Mouse (Mus musculus) forebrain, embryonic 10.5 days (tissue): ENCODE data around the gene Fam114a2. TPM values are rescaled to one million over a fixed set of nuclear protein-coding genes. Genes with fewer than 3 reads are reported as not detected.
"Not testable (repeated sequence)": the region's sequence is repeated elsewhere in the genome, so short reads cannot be mapped to it uniquely, and the experiment has no call there.

Experiments used
- DNase-seq: peaks from one replicate; pipeline ENCODE4 v3.0.0-alpha.2; 2017; ENCODE audit warnings: low spot score; ENCODE audit errors: extremely low spot score
- H3K27ac ChIP-seq: fragments of 300-500 bp; sonication (generic); 2 replicates; pipeline ENCODE4 v1.5.1; 2016; ENCODE audit warnings: mild to moderate bottlenecking
- H3K27me3 ChIP-seq: fragments of 300-500 bp; sonication (generic); 2 replicates; pipeline ENCODE4 v1.6.1; 2016; ENCODE audit warnings: mild to moderate bottlenecking; ENCODE audit not compliant: poor library complexity, severe bottlenecking
- H3K36me3 ChIP-seq: fragments of 300-500 bp; sonication (generic); replicated peaks from 2 replicates; pipeline ENCODE4 v1.6.1; 2016; ENCODE audit warnings: mild to moderate bottlenecking, moderate library complexity
- H3K4me1 ChIP-seq: fragments of 300-500 bp; sonication (generic); 2 replicates; pipeline ENCODE4 v1.6.1; 2016
- H3K4me3 ChIP-seq: fragments of 300-500 bp; sonication (generic); 2 replicates; pipeline ENCODE4 v1.5.1; 2016; ENCODE audit warnings: mild to moderate bottlenecking, moderate library complexity
- H3K9me3 ChIP-seq: fragments of 300-500 bp; sonication (generic); 2 replicates; pipeline ENCODE4 v1.6.1; 2016; ENCODE audit warnings: mild to moderate bottlenecking, moderate library complexity
- WGBS: fragments of 180-500 bp; shearing (Covaris S2); methylation state at CpG from one replicate; pipeline ENCODE4 v1.1.7; 2016; 5-methylcytosine and 5-hydroxymethylcytosine counted together
- polyA plus RNA-seq: library from polyadenylated mRNA; unstranded; fragments of >200 nt; fragmentation: Nextera tagmentation; extraction: Ambion mirVana; gene quantifications from 2 replicates; pipeline ENCODE4 v1.2.1, GENCODE M21; 2016

Fam114a2 gene
- polyA plus RNA-seq: 64.5 and 65.6 TPM in 2 replicates

DNA sequence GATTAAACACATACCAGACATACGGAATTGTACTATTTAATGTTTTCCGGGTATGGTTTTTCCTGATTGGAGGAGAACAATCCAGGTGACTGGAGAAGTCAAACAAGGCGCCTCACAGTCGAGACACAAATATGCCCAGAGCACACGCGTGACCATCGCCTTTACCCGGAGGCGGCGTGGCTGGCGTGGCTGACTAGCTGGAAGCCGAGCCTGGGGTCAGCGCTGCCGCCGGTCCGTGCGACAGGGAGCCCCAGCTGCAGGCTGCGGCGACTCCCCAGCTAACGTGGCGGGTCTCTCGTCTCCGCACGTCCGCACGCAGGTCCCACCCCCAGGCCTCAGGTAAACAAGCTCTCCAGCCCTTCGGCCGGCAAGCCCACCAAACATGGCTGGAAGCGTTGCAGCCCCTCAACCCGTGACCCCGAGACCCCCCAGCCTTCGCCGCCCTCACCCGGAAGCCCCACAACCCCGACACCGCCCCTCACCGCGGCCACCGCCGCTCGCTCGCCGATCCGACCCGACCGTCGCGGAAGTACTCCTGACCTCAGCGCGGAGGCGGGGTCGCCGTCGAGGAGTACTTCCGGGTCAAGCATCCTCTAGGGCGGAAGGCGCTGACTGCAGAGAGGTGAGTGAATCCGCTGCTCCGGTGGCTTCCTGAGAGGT lies at the start of gene Fam114a2, which contains the start of gene Mfap3:
Gene Fam114a2, minus strand, starts transcription at position 527 of the 660 bp plus-strand sequence.
Gene Mfap3, plus strand, starts transcription at position 574 of the 660 bp plus-strand sequence.
- no peaks in the 10 kb centered on the region for H3K27me3 ChIP-seq
- under 1% methylated on average over 59 of the region's 59 CpGs for WGBS
- peak within 1 kb of the TSS; percentile 73 for H3K4me3 ChIP-seq
- peak within 1 kb of the TSS; percentile 93 for H3K27ac ChIP-seq
- DNase-seq: peak; percentile 93
- peaks cover 28% of the 10 kb centered on the region for H3K36me3 ChIP-seq
- no peaks in the 10 kb centered on the region for H3K9me3 ChIP-seq
- H3K4me1 ChIP-seq: peaks cover 20% of the 10 kb centered on the region

DNA sequence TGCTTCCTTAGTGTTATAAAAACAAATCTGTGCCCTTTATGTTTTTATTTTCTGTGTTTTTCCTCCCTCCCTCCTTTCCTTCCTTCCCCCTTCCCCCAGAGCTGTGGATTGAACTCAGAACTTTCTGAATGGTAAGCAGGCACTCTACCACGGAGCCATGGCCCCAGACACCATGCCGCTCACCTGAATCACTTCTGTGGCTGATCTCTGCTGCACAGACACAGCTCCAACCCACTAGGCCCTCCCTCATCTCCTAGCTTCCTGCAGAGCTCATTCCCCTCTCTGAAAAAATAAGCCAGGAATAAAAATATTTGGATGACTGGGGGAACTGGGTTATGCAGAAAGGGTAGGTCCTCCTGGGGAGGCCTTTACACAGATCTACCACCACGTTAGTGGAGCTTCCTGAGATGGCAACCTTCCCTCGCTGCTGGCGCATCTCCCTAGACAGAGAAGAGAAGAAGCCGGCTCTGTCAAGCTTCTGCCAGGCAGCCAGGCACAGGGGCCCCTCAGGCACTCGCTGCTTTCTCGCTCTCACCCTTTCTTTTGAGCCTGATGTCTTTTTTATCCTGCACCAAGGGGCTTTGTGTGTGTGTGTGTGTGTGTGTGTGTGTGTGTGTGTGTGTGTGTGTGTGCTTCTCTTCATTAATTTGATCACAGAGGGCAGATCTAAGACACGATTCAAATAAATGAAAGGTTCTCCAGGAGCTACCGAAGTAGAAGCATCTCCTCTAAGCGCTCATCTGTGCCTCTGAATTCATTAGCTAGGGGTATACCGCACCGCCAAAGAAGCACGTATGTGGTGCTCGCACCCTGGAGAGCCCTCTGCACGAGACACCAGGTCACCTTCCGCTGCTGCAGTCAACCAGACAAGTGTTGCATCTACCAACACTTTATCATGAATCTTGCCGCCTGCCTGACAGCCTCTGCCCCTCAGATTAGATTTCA lies 47.9 kb upstream of the Fam114a2 start:
- Histone ChIP-seq H3K27ac (peak overlapping the region; percentile 69), H3K36me3 (no peaks in the 10 kb centered on the region), H3K4me1 (peaks cover 22% of the 10 kb centered on the region), H3K4me3 (peak overlapping the region; percentile 21; the same call in 1 of the 2 replicates), H3K27me3 (peaks cover 21% of the 10 kb centered on the region), H3K9me3 (peaks cover 13% of the 10 kb centered on the region; the same call in 1 of the 2 replicates)
- DNase-seq: no peak
- WGBS: 21% methylated on average over 18 of the region's 18 CpGs

DNA sequence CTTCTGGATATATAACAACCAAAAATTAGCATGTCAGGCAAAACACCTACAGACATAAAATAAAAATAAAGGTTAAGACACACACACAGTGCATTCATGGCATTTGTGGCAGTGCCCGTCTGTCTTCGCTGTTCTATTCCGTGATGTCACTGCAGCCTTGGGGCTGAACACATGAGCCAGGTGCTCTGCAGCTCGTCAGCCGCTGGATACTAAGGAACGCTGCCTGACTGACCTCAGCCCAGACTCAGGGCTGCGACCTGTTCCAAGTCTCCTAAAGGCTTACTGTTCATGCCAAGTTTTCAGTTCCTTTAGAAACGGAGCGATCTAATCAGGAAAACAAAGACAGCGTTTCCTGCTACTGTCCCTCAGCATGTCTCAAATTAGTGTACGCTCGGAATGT lies 46.1 kb upstream of the Fam114a2 start:
- Histone ChIP-seq H3K27ac (no peak overlapping the region), H3K4me1 (peaks cover 22% of the 10 kb centered on the region), H3K27me3 (peaks cover 21% of the 10 kb centered on the region), H3K36me3 (no peaks in the 10 kb centered on the region), H3K4me3 (no peak overlapping the region), H3K9me3 (peaks cover 2% of the 10 kb centered on the region; the same call in 1 of the 2 replicates)
- 81% methylated on average over 12 of the region's 12 CpGs for WGBS
- no peak for DNase-seq

DNA sequence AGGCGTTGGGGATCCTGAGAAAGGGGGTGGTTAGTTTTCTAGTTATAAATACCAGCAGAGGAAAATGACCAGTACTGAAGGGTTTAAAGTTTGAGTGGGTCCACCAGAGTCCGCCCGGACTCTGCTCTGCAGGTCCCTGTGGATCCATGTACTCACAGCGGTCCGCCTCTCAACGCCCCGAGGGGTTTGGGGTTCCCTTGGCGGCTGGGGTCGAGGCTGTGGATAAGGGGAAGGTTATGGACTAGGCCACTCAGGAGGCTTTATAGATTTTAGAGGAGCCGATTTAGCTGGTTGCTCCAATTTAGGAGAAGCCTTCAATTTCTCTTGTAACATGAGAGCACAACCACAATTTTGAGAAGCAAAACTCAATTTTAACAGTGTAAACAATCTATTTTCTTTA lies 39.5 kb upstream of the Fam114a2 start:
- 91% methylated on average over 9 of the region's 10 CpGs for WGBS
- not testable (repeated sequence) for H3K36me3 ChIP-seq

DNA sequence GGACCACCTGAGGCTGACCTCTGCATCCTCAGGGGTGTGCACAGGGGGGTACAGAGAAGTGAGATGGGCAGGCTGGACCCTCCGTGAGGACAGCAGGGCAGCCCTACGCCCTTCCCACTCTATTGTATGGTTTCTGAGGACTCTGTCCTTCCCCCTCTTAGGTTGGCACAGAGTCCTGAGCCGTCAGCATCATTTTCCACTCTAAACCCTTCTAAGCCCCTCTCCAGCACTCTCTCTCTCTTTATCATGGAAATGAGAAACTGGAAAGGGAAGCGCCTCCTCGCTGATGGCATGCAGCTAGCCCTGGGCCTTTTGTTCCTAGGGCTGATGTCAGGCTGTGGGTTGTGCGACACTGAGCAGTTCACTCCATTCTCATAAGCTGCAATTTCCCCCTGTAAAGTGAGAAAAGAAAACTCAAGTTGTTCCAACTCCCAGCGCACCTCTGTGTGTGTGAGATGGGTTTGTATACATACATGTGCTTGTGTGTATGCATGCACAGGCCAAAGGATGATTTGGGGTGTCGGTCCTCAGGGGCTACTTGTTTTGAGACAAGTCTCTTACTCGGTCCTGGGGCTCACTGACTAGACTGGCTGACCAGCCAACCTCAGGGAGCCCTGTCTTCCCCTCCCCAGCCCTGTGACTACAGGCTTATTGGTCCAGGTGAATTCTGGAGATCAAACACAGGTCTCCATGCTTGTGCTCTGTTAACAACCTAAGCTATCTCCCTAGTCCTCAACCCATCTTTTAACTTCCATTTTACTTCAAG lies 34.8 kb upstream of the Fam114a2 start:
- Histone ChIP-seq H3K27ac (peak overlapping the region; percentile 81), H3K9me3 (no peaks in the 10 kb centered on the region), H3K27me3 (peaks cover 35% of the 10 kb centered on the region), H3K4me1 (peaks cover 31% of the 10 kb centered on the region), H3K36me3 (no peaks in the 10 kb centered on the region), H3K4me3 (peak overlapping the region; percentile 20)
- WGBS: 17% methylated on average over 9 of the region's 9 CpGs
- DNase-seq: no peak

More for the DNA sequence above, 39.5 kb upstream of the Fam114a2 start:
- H3K27ac ChIP-seq, H3K9me3 ChIP-seq, DNase-seq, H3K4me3 ChIP-seq, H3K27me3 ChIP-seq: not testable (repeated sequence)
- peaks cover 13% of the 10 kb centered on the region for H3K4me1 ChIP-seq

DNA sequence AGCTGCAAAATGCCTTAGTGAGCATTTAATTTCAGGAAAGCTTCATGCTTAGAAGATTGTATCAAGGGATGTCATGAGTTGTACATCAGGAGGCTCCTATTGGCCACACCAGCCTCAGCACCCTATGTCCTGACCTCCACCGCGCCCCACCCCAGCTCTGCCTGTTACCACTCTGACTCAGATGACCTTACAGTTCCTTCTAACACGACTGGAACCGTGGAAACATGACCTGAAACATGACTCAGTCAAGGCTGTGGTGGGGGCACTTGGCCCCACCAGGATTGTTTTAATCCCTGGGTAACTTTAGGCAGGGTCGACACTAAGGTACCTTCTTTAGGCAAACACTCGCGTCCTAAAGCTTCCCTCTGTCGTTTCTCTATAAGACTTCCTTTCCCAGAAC lies 32.6 kb upstream of the Fam114a2 start:
- WGBS: 93% methylated on average over 8 of the region's 8 CpGs
- Histone ChIP-seq H3K36me3 (no peaks in the 10 kb centered on the region), H3K4me1 (peaks cover 48% of the 10 kb centered on the region), H3K27me3 (peaks cover 35% of the 10 kb centered on the region), H3K4me3 (no peak overlapping the region), H3K9me3 (no peaks in the 10 kb centered on the region), H3K27ac (no peak overlapping the region)
- DNase-seq: no peak

DNA sequence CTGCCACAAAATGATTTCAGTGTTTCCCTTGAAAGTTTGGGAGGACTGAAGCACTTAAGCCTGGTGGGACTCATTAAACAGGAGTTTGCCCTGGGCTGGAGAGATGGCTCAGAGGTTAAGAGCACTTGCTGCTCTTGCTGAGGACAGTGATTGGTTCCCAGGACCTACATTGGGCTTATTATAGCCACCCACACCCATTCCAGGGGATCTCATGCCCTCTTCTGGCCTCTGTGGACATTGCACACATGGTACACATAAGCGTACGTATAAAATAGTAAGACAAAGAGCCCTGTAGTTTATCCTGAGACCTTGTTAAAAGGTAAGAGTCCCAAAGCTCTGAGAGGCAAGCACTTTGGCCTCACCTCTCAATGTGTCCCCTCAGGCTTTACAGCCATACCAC lies 31.8 kb upstream of the Fam114a2 start:
- Histone ChIP-seq H3K36me3 (no peaks in the 10 kb centered on the region), H3K4me1 (peaks cover 48% of the 10 kb centered on the region), H3K27me3 (peaks cover 35% of the 10 kb centered on the region), H3K27ac (no peak overlapping the region), H3K9me3 (no peaks in the 10 kb centered on the region), H3K4me3 (no peak overlapping the region)
- DNase-seq: no peak
- WGBS: 98% methylated on average over 2 of the region's 2 CpGs

DNA sequence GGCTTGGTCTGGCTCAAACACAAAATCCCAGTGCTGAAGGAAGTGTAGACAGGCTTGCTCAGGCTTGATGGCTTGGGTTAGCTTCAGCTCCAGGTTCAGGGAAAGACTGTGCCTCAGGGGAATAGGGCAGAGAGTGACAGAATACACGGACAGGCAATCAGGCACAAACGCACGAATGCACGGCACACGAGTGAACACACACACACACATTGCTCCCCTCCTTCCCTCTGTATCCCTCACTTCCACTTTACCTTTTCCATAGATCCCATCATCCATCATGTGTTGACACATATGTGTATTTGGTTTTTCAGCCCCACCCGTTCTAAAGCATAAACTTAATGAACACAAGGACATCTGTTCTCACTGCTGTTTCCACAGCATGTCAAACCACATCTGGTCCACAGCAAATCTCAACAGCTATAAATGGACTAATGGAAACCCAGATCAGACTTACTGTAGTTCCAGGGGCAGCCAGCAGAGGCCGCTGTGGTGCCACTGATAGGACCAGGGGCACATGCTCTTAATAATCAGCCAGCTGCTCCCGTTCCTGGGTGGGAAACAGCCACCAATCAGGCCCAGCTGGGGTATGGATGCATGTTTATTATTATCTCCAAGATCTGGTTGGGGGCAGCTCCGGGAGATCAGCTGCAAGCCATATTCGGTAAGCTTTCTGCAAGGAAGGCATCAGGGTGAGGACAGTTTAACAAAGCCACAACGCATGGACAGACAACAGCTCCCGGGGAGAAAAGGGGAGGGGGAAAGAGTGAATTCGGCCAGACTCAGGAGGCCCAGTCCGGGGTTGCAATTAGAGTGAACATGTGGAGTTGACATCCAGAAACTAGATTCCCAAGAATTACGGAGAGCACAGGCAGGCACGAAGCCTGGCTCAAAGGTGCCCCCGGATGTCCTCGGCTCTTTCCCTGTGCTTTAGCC lies 30.5 kb upstream of the Fam114a2 start:
- Histone ChIP-seq H3K4me1 (peaks cover 44% of the 10 kb centered on the region), H3K4me3 (peak overlapping the region; percentile 36), H3K27ac (peak overlapping the region; percentile 76), H3K27me3 (peaks cover 30% of the 10 kb centered on the region), H3K36me3 (no peaks in the 10 kb centered on the region), H3K9me3 (no peaks in the 10 kb centered on the region)
- 34% methylated on average over 18 of the region's 18 CpGs for WGBS
- peak; percentile 91 for DNase-seq

DNA sequence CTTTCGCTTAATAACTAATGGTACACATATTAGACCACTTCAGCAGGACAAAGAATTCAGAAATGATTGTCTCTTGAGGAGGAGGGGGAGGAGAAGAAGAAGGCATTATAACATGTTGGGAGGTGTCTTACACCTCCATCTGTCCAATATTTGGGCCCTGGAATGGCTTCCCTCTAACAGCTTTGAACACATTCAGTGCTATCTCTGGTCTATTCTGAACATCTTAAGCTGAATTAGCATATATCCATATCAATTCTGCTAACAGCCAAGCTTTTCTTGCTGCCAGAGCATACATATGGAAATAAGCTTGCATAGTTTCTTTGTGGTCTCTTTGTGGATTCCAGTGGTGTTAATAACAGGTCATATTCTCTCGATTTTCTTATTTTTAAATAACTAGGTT lies 22.3 kb upstream of the Fam114a2 start:
- Histone ChIP-seq H3K27me3 (no peaks in the 10 kb centered on the region), H3K9me3 (no peaks in the 10 kb centered on the region), H3K27ac (no peak overlapping the region), H3K4me1 (no peaks in the 10 kb centered on the region), H3K36me3 (no peaks in the 10 kb centered on the region), H3K4me3 (no peak overlapping the region)
- 89% methylated on average over 2 of the region's 2 CpGs for WGBS
- no peak for DNase-seq

DNA sequence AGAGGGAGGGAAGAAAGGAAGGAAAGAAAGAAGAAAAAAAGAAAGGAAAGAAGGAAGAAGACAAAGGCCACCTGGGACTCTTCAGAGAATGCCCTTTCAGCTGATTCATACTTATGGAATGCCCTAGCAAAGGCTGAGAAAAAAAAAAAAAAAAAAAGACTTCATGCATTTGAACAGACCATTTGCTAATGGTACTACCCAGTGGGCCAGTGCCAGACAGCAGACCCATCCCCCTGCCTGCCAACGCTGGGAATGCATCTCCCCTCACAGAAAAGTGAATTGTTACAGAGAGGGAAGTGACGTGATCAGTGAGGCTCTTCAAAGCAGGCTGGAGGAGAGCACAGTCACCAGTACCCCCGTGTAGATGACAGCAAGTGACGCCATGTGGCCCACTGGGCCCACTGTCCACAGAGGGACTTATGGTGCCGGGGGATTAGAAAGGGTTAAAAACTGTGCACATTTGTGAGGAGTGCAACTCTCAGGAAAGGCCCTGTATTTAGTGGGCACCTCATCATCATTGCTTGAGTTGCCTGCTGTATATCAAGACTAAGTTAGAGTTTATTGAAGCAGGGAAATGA lies 21.5 kb upstream of the Fam114a2 start:
- Histone ChIP-seq H3K4me3 (no peak overlapping the region), H3K36me3 (no peaks in the 10 kb centered on the region), H3K9me3 (no peaks in the 10 kb centered on the region), H3K27me3 (no peaks in the 10 kb centered on the region), H3K27ac (no peak overlapping the region), H3K4me1 (no peaks in the 10 kb centered on the region)
- DNase-seq: no peak
- 81% methylated on average over 5 of the region's 5 CpGs for WGBS

DNA sequence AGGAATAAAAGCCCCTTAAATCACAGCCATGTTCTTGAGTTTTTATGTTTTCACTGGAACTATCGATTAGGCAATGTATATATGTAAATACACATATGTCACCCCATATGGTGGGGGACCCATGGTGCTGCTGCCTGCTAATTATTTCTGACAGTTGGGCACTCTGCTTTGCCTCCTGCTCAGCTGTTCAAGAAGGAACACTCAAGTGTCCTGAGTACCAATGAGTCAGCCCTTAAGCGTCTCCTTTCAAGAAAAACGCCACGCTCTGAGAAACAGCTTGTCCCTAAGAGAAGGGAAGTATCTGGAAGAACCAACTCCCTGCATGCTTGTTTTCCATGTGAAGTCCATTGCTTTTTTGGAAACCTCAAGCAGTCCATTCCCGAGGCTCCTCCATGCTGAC lies 17.5 kb upstream of the Fam114a2 start:
- WGBS: 91% methylated on average over 5 of the region's 5 CpGs
- Histone ChIP-seq H3K9me3 (no peaks in the 10 kb centered on the region), H3K4me3 (no peak overlapping the region), H3K4me1 (peaks cover 14% of the 10 kb centered on the region), H3K27ac (no peak overlapping the region), H3K27me3 (no peaks in the 10 kb centered on the region), H3K36me3 (peaks cover 38% of the 10 kb centered on the region)
- DNase-seq: no peak
